Mouse (Mus musculus): Measurements from ENCODE around the gene Tuba8. TPM values are rescaled to one million over a fixed set of nuclear protein-coding genes. Genes with fewer than 3 reads are reported as not detected.

The Tuba8 gene
- polyA plus RNA-seq, 1 experiment: 2.5 TPM

DNA sequence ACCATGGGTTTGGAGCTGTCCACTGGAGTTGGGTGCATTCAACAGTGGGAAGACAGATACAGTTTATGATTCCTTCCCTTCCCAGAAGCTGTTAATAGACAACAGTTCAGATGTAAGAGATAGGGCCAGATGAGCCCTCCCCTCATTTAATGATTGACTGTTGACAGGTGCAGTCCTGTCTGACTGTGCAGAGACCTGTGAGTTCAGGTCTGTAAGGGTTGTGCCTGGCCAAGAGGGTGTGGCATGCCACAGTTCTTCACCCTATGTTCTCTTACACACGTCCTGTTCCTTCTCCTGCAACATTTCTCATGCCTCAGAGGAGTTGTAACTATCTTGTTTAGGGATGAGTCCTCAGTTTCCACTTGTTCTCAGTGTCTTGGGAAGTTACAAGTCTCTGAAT lies 22.2 kb downstream of the Tuba8 start:
- Histone ChIP-seq H3K27me3 (replicated peaks; ENCODE audit: control insufficient read depth, insufficient read depth, low read length) (no peaks in the 10 kb centered on the region), H3K36me3 (ENCODE audit: control insufficient read depth, insufficient read depth, low read length) (no peaks in the 10 kb centered on the region), H3K4me1 (ENCODE audit: control insufficient read depth, insufficient read depth, low read length) (no peaks in the 10 kb centered on the region), H3K27ac (ENCODE audit: insufficient read depth, low read depth, low read length) (no peak overlapping the region), H3K4me3 (ENCODE audit: insufficient read depth, low read depth, low read length) (no peak overlapping the region)
- WGBS: 40% methylated on average over 1 of the region's 1 CpGs
- DNase-seq: no peak
- TF ChIP-seq CTCF (conservative IDR thresholded peaks at IDR 0.05; ENCODE audit: insufficient read depth, insufficient read length, low read depth, low read length): no peak
- TF ChIP-seq POLR2A (IDR thresholded peaks at IDR 0.05; ENCODE audit: low read depth, low read length): no peak

DNA sequence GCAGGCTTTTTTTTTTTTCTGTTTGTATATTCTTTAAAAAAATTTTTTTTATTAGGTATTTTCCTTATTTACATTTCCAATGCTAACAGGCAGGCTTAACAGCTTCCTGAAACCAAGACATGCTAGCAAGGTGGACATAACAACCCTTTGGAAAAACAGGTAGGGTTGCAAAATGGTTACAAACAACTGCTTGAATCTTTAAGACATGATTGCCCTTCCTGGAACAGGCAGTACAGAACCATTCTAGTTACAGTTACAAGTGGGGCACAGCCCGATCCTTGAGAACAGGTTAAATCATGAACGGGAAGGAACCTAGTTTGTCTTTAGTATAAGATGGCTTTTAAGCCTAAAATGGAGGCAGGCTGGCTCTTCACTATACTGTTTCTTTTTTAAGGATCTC lies 25.9 kb downstream of the Tuba8 start:
- Histone ChIP-seq H3K4me1 (ENCODE audit: control insufficient read depth, insufficient read depth, low read length) (no peaks in the 10 kb centered on the region), H3K36me3 (ENCODE audit: control insufficient read depth, insufficient read depth, low read length) (no peaks in the 10 kb centered on the region), H3K27me3 (replicated peaks; ENCODE audit: control insufficient read depth, insufficient read depth, low read length) (no peaks in the 10 kb centered on the region), H3K4me3 (ENCODE audit: insufficient read depth, low read depth, low read length) (no peak overlapping the region), H3K27ac (ENCODE audit: insufficient read depth, low read depth, low read length) (no peak overlapping the region)
- no peak for TF ChIP-seq CTCF (conservative IDR thresholded peaks at IDR 0.05; ENCODE audit: insufficient read depth, insufficient read length, low read depth, low read length)
- no peak for TF ChIP-seq POLR2A (IDR thresholded peaks at IDR 0.05; ENCODE audit: low read depth, low read length)
- 90% methylated on average over 2 of the region's 2 CpGs for WGBS
- no peak for DNase-seq

DNA sequence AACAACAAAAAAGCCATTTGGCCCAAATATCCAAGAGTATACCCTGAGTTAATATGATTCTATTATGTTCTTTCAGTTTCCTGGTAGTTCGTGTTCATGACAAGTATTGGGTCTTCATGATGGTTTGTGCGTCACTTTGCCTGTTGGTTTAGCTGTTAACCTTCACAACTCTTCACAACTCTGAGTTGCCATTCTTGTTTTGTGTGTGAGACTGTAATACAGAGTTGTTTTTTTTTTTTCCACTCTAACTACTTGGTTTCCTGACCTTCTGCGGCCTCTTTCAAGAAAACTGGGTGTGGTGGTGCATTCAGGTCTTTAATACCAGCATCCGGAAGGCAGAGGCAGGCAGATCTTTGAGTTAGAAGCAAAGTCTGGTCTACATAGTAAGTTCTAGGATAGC lies 27.7 kb downstream of the Tuba8 start:
- Histone ChIP-seq H3K36me3 (ENCODE audit: control insufficient read depth, insufficient read depth, low read length) (no peaks in the 10 kb centered on the region), H3K4me3 (ENCODE audit: insufficient read depth, low read depth, low read length) (no peak overlapping the region), H3K27me3 (replicated peaks; ENCODE audit: control insufficient read depth, insufficient read depth, low read length) (no peaks in the 10 kb centered on the region), H3K4me1 (ENCODE audit: control insufficient read depth, insufficient read depth, low read length) (0 out of 2 replicates have a peak, but pooled peaks cover 4% of the 10 kb centered on the region), H3K27ac (ENCODE audit: insufficient read depth, low read depth, low read length) (no peak overlapping the region)
- TF ChIP-seq POLR2A (IDR thresholded peaks at IDR 0.05; ENCODE audit: low read depth, low read length) (no peak), CTCF (conservative IDR thresholded peaks at IDR 0.05; ENCODE audit: insufficient read depth, insufficient read length, low read depth, low read length) (no peak)
- DNase-seq: no peak
- WGBS: 95% methylated on average over 4 of the region's 4 CpGs

DNA sequence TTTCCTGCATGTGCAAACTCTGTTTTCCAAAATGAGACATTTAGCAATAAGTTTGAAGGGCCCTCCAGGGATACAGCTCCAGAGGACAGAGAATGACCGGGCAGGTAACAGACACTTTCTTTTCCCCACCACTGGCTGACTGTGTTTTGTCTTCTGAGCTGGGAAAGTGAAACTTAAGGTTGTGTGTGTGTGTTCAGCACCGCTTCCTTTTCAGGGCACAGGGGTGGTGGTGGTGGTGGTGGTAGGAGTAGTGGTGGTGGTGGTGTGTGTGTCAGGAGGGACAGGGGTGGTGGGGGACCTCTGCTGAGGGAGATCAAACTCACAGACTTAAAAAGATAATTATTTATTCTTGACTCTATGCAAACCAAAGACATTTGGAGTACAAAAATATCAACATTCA lies 31.3 kb downstream of the Tuba8 start:
- 86% methylated on average over 2 of the region's 2 CpGs for WGBS
- Histone ChIP-seq H3K27me3 (replicated peaks; ENCODE audit: control insufficient read depth, insufficient read depth, low read length) (no peaks in the 10 kb centered on the region), H3K36me3 (ENCODE audit: control insufficient read depth, insufficient read depth, low read length) (no peaks in the 10 kb centered on the region), H3K4me1 (ENCODE audit: control insufficient read depth, insufficient read depth, low read length) (0 out of 2 replicates have a peak, but pooled peaks cover 4% of the 10 kb centered on the region), H3K27ac (ENCODE audit: insufficient read depth, low read depth, low read length) (no peak overlapping the region), H3K4me3 (ENCODE audit: insufficient read depth, low read depth, low read length) (no peak overlapping the region)
- TF ChIP-seq POLR2A (IDR thresholded peaks at IDR 0.05; ENCODE audit: low read depth, low read length) (no peak), CTCF (conservative IDR thresholded peaks at IDR 0.05; ENCODE audit: insufficient read depth, insufficient read length, low read depth, low read length) (no peak)
- no peak for DNase-seq

DNA sequence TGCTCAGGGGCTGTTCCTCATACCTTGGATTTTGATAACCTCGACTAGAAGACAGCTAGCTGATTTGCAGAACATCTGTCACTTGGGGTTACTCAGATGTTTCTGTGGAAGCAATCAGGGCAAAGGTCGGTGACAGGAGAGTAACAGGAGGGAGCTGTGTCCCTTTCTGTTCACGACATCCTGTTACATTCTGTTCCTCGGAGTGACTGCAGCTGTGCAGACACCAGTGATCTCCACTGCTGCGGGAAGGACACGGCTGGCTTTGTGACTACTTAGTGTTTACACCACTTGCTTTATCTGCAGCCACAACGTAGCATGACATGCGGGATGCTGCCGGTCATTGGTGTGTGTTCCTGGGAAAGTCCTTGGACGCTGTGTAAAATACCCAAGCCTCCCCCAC lies 32.7 kb downstream of the Tuba8 start:
- no peak for DNase-seq
- H3K36me3 ChIP-seq (ENCODE audit: control insufficient read depth, insufficient read depth, low read length): no peaks in the 10 kb centered on the region
- TF ChIP-seq POLR2A (IDR thresholded peaks at IDR 0.05; ENCODE audit: low read depth, low read length) (no peak), CTCF (conservative IDR thresholded peaks at IDR 0.05; ENCODE audit: insufficient read depth, insufficient read length, low read depth, low read length) (no peak)
- 40% methylated on average over 10 of the region's 10 CpGs for WGBS
- 0 out of 2 replicates have a peak, but pooled peaks cover 4% of the 10 kb centered on the region for H3K4me1 ChIP-seq (ENCODE audit: control insufficient read depth, insufficient read depth, low read length)
- no peak overlapping the region for H3K27ac ChIP-seq (ENCODE audit: insufficient read depth, low read depth, low read length)
- H3K27me3 ChIP-seq (replicated peaks; ENCODE audit: control insufficient read depth, insufficient read depth, low read length): no peaks in the 10 kb centered on the region
- H3K4me3 ChIP-seq (ENCODE audit: insufficient read depth, low read depth, low read length): no peak overlapping the region

DNA sequence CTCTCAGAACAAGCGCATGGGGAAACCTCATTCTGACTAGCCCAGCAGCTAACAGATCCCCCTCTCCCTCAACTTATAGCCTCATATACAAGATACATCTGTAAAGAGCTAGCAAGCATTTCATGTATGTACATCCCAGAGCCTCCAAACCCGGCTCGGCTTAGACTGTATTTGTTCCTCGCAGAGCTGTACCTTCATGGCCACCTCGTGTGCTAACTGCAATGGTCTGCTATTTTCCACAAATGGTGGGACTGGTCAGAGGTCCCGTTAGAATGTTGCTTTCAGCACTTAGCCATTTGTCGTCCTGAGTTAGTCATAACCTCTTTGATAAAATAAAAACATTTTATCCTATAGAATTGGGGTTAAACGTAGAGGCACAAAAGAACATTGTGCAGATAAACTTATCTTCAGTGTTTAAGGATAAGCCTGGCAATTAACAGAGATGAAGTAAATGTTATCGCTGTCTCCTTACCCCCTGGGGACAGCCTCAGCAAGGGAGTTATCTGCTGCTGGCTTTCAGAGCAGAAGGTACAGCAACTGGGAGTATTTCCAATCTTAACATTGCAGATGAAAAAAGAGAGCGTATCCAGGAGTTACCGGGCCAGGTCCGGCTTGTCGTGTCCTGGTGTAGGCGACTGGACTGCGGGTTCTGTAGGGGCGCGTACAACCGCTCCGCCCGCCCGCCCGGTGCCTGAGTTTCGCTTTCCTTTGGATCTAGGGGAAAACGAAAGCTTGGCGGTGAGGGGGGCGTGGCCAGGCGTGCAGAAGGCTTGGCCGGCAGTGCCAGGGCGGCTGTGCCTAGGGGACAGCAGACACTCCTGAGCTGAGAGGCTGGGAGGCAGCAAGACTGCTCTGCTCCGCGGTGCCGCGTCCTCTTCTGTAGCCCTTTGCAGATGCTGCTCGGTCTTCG lies 34.9 kb downstream of the Tuba8 start, which contains the start of gene Usp18:
Usp18 (plus strand) TSS at position 780 of the 910 bp plus-strand sequence.
- TF ChIP-seq POLR2A (IDR thresholded peaks at IDR 0.05; ENCODE audit: low read depth, low read length) (no peak), CTCF (conservative IDR thresholded peaks at IDR 0.05; ENCODE audit: insufficient read depth, insufficient read length, low read depth, low read length) (0 out of 2 replicates have a peak, but pooled peaks have one; percentile 4)
- H3K36me3 ChIP-seq (ENCODE audit: control insufficient read depth, insufficient read depth, low read length): no peaks in the 10 kb centered on the region
- WGBS: 6% methylated on average over 35 of the region's 35 CpGs
- H3K4me1 ChIP-seq (ENCODE audit: control insufficient read depth, insufficient read depth, low read length): 0 out of 2 replicates have a peak, but pooled peaks cover 4% of the 10 kb centered on the region
- peak; percentile 96 for DNase-seq
- H3K27me3 ChIP-seq (replicated peaks; ENCODE audit: control insufficient read depth, insufficient read depth, low read length): no peaks in the 10 kb centered on the region
- peak within 1 kb of the TSS; percentile 55 for H3K4me3 ChIP-seq (ENCODE audit: insufficient read depth, low read depth, low read length)
- peak within 1 kb of the TSS; percentile 66 for H3K27ac ChIP-seq (ENCODE audit: insufficient read depth, low read depth, low read length)

DNA sequence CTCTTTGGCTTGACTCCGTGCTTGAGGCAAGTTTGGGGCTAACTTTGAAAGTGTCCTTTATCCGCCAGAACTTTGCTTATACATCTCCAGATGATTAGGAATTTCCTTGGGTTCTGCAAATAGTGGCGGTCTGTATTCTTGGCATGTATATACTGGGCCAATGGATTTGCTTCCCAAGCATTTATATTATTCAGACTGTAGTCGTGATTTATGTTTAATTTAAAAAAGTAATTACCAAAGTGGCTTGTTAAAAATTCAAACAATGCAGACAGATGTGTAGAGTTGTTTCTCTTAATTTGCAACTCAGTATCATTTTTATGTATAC lies 35.5 kb downstream of the Tuba8 start:
- WGBS: 14% methylated on average over 4 of the region's 4 CpGs
- no peak for TF ChIP-seq POLR2A (IDR thresholded peaks at IDR 0.05; ENCODE audit: low read depth, low read length)
- no peak for TF ChIP-seq CTCF (conservative IDR thresholded peaks at IDR 0.05; ENCODE audit: insufficient read depth, insufficient read length, low read depth, low read length)
- H3K27ac ChIP-seq (ENCODE audit: insufficient read depth, low read depth, low read length): no peak overlapping the region

More for the DNA sequence above, 35.5 kb downstream of the Tuba8 start:
- Histone ChIP-seq H3K36me3 (ENCODE audit: control insufficient read depth, insufficient read depth, low read length) (no peaks in the 10 kb centered on the region), H3K27me3 (replicated peaks; ENCODE audit: control insufficient read depth, insufficient read depth, low read length) (no peaks in the 10 kb centered on the region), H3K4me3 (ENCODE audit: insufficient read depth, low read depth, low read length) (peak overlapping the region; percentile 55), H3K4me1 (ENCODE audit: control insufficient read depth, insufficient read depth, low read length) (peaks cover 9% of the 10 kb centered on the region; the same call in 1 of the 2 replicates)
- DNase-seq: no peak

Data from kidney, adult 2 months (tissue).